Mouse (Mus musculus): Measurements from ENCODE around the gene Hdac8. TPM values are rescaled to one million over a fixed set of nuclear protein-coding genes. Genes with fewer than 3 reads are reported as not detected.

The Hdac8 gene
- polyA plus RNA-seq, 1 experiment from 2014 or later: 5.9 TPM

- DNase-seq (ENCODE audit: low spot score): no peak
- Histone ChIP-seq H3K36me3 (no peaks in the 10 kb centered on the region), H3K4me3 (no peak overlapping the region), H3K4me1 (replicated peaks) (peaks cover 4% of the 10 kb centered on the region; the same call in 1 of the 2 replicates), H3K27ac (no peak overlapping the region), H3K9me3 (no peaks in the 10 kb centered on the region), H3K27me3 (ENCODE audit: insufficient read depth, poor library complexity, severe bottlenecking) (peaks cover 57% of the 10 kb centered on the region)
- WGBS: 56% methylated on average over 4 of the region's 4 CpGs
These were observed 88.8 kb downstream of the Hdac8 start for GRCm38 (mm10) chrX:102416386-102416785.

DNA sequence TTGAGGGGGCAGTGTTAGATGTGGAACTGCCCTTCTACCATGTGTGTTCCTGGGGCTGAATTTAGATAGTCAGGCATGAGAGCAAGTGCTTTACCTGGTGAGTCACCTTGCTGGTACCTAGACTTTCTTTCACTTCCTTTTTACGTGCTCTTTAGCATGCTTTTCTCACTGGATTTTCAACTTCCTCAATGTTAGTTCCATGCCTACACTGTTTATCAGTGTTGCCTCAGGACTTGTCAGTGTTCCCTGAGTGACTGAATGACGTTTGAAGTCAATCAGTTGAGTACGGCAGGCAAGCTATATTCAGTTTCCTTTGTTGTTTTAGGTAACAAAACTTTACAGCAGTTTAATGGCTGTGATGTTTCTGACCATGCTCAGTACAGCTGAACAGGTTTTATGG is 120.4 kb downstream of the Hdac8 start:
- no peaks in the 10 kb centered on the region for H3K36me3 ChIP-seq
- no peak overlapping the region for H3K27ac ChIP-seq
- no peaks in the 10 kb centered on the region for H3K4me1 ChIP-seq (replicated peaks)
- no peak for DNase-seq (ENCODE audit: low spot score)
- WGBS: 75% methylated on average over 3 of the region's 3 CpGs
- peaks cover 46% of the 10 kb centered on the region for H3K27me3 ChIP-seq (ENCODE audit: insufficient read depth, poor library complexity, severe bottlenecking)
- no peaks in the 10 kb centered on the region for H3K9me3 ChIP-seq
- no peak overlapping the region for H3K4me3 ChIP-seq

DNA sequence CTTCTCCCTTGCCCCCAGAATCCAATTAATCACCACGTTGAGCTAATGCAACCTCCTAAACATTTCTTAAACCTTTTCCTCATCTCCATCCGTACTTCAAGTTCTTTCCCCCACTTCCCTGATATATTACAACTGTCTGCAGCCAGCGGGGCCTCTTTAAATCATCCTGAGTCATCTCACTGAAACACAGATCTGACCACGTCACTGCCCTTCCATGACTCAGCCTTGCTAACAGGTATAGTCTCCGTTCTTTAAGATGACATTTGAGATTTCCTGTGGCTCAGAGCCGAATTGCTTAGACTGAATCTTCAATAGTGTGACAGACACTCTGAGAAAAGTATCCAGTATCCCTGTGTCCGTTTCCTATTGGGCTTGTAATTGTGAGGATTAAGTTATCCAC is 122.0 kb downstream of the Hdac8 start:
- WGBS: 73% methylated on average over 7 of the region's 7 CpGs
- no peaks in the 10 kb centered on the region for H3K9me3 ChIP-seq
- H3K27ac ChIP-seq: no peak overlapping the region
- H3K4me1 ChIP-seq (replicated peaks): no peaks in the 10 kb centered on the region
- peaks cover 51% of the 10 kb centered on the region for H3K27me3 ChIP-seq (ENCODE audit: insufficient read depth, poor library complexity, severe bottlenecking)
- H3K4me3 ChIP-seq: no peak overlapping the region
- H3K36me3 ChIP-seq: no peaks in the 10 kb centered on the region
- DNase-seq (ENCODE audit: low spot score): no peak

DNA sequence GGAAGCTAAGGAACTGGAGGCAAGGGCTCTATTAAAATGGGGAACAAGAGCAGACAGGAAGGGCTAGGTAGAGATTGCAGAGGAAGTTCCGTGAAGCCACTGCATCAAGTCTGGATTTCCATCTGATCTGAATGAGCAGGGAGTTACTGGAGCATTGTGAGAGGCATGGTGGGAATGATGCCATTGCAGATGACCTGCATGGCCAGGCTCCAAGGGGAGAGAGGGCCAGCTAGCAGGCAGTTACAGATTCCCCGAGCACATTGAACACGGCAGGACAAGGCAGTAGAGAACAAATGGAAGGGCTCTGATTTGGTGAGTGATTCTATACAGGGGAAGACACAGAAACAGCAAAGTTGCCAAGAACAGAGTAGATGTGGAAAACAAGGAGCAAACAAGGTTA is 138.6 kb downstream of the Hdac8 start:
- Histone ChIP-seq H3K4me3 (no peak overlapping the region), H3K27me3 (ENCODE audit: insufficient read depth, poor library complexity, severe bottlenecking) (peaks cover 59% of the 10 kb centered on the region), H3K9me3 (no peaks in the 10 kb centered on the region), H3K4me1 (replicated peaks) (no peaks in the 10 kb centered on the region), H3K27ac (no peak overlapping the region), H3K36me3 (no peaks in the 10 kb centered on the region)
- DNase-seq (ENCODE audit: low spot score): no peak
- WGBS: 88% methylated on average over 3 of the region's 3 CpGs

GRCm38 (mm10) chrX:102362244-102362643 is 142.9 kb downstream of the Hdac8 start:
- Histone ChIP-seq H3K9me3 (no peaks in the 10 kb centered on the region), H3K4me1 (replicated peaks) (no peaks in the 10 kb centered on the region), H3K4me3 (no peak overlapping the region), H3K27me3 (ENCODE audit: insufficient read depth, poor library complexity, severe bottlenecking) (peaks cover 31% of the 10 kb centered on the region; the same call in 1 of the 2 replicates), H3K36me3 (no peaks in the 10 kb centered on the region), H3K27ac (no peak overlapping the region)
- no peak for DNase-seq (ENCODE audit: low spot score)
- 88% methylated on average over 2 of the region's 2 CpGs for WGBS

DNA sequence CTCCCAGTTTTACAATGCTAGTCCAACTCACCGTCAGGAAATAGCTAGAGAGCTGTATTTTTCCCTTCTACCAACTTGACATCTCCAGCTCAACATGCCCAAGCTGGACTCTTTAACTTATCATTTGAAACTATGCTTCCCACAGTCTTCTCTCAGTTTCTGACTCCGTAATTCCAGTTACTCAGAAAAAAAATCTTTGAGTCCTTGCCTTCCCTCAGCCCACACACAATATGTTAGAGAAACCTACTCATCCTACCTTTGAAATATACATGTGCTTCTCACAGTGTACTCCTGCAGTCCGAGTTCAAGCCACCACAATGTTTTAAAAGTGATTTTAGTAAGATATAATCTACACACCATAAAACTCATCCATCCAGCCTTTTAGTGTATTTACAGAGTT is 151.7 kb downstream of the Hdac8 start:
- no peaks in the 10 kb centered on the region for H3K9me3 ChIP-seq
- DNase-seq (ENCODE audit: low spot score): no peak
- WGBS: 91% methylated on average over 3 of the region's 3 CpGs
- H3K4me1 ChIP-seq (replicated peaks): peaks cover 7% of the 10 kb centered on the region; the same call in 1 of the 2 replicates
- H3K4me3 ChIP-seq: no peak overlapping the region
- H3K36me3 ChIP-seq: no peaks in the 10 kb centered on the region
- no peak overlapping the region for H3K27ac ChIP-seq
- H3K27me3 ChIP-seq (ENCODE audit: insufficient read depth, poor library complexity, severe bottlenecking): peaks cover 38% of the 10 kb centered on the region

GRCm38 (mm10) chrX:102349843-102350731 is 155.1 kb downstream of the Hdac8 start:
- H3K4me1 ChIP-seq (replicated peaks): peaks cover 7% of the 10 kb centered on the region; the same call in 1 of the 2 replicates
- peaks cover 53% of the 10 kb centered on the region for H3K27me3 ChIP-seq (ENCODE audit: insufficient read depth, poor library complexity, severe bottlenecking)
- no peaks in the 10 kb centered on the region for H3K9me3 ChIP-seq
- no peaks in the 10 kb centered on the region for H3K36me3 ChIP-seq
- H3K27ac ChIP-seq: no peak overlapping the region
- 78% methylated on average over 14 of the region's 14 CpGs for WGBS
- no peak overlapping the region for H3K4me3 ChIP-seq
- no peak for DNase-seq (ENCODE audit: low spot score)

GRCm38 (mm10) chrX:102348886-102349486 is 156.2 kb downstream of the Hdac8 start:
- peaks cover 7% of the 10 kb centered on the region; the same call in 1 of the 2 replicates for H3K4me1 ChIP-seq (replicated peaks)
- DNase-seq (ENCODE audit: low spot score): no peak
- no peaks in the 10 kb centered on the region for H3K9me3 ChIP-seq
- H3K27me3 ChIP-seq (ENCODE audit: insufficient read depth, poor library complexity, severe bottlenecking): peaks cover 63% of the 10 kb centered on the region
- no peak overlapping the region for H3K27ac ChIP-seq
- H3K36me3 ChIP-seq: no peaks in the 10 kb centered on the region
- H3K4me3 ChIP-seq: no peak overlapping the region
- WGBS: 49% methylated on average over 9 of the region's 9 CpGs

GRCm38 (mm10) chrX:102341688-102342087 is 163.5 kb downstream of the Hdac8 start:
- Histone ChIP-seq H3K4me1 (replicated peaks) (no peaks in the 10 kb centered on the region), H3K36me3 (no peaks in the 10 kb centered on the region), H3K27me3 (ENCODE audit: insufficient read depth, poor library complexity, severe bottlenecking) (peaks cover 45% of the 10 kb centered on the region), H3K27ac (no peak overlapping the region), H3K4me3 (no peak overlapping the region), H3K9me3 (no peaks in the 10 kb centered on the region)
- no peak for DNase-seq (ENCODE audit: low spot score)
- WGBS: 76% methylated on average over 4 of the region's 4 CpGs

DNA sequence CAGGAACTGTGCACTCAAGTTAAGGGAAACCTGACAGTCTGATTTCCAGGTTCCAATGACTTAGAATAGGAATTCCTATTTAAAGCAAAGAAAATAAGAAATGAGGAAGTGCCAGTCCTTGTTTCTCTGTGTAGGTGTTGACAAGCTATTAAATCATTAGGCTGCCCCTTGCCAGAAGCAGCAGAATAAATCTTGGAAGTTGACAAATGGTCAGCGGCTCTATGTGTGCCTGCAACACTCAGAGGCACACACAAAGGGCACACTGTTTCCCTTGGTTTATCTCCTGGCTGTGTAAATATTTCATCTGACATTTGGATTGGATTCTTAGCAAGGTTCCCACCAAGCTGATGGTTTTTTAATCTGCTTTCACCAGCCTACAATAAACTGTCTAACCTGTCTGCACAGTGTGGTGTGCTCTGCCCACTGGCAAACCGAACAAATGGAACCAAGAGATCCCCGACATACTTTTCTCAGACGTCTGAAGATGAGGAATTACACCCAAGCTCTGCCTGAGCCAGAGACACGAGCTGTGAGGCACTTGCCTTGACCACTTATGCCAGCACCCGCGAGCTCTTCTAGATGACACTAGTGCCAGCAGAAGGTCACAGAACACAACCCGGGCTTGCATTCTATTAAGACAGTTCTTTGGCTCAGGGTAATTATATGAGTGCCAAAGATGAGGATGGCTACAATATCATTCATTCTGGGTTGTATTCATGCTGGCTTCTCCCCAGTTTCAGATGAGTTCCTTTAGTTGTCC is 165.6 kb downstream of the Hdac8 start:
- Histone ChIP-seq H3K9me3 (no peaks in the 10 kb centered on the region), H3K27me3 (ENCODE audit: insufficient read depth, poor library complexity, severe bottlenecking) (peaks cover 33% of the 10 kb centered on the region), H3K4me3 (no peak overlapping the region), H3K36me3 (no peaks in the 10 kb centered on the region), H3K4me1 (replicated peaks) (no peaks in the 10 kb centered on the region), H3K27ac (no peak overlapping the region)
- DNase-seq (ENCODE audit: low spot score): no peak
- 84% methylated on average over 8 of the region's 8 CpGs for whole genome bisulfite sequencing

DNA sequence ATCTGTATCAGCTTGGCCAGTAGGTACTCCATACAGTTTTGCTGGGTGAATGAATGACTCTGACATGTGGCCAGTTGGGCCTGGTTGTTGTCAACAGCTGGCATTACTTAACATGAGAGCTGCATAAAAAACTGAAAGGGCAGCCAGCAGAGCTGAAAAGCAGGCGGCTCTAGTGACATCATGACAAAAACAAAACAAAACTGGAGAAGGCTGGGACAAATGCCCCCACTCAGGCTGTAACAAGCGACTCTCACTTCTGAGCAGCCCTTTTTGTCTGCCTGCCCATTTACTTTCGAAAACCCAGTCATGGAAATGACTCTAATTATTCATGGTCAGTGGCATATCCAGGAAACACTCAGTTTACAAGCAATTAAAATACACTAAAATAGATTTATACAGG is 185.5 kb downstream of the Hdac8 start:
- Histone ChIP-seq H3K9me3 (no peaks in the 10 kb centered on the region), H3K4me1 (replicated peaks) (no peaks in the 10 kb centered on the region), H3K27me3 (ENCODE audit: insufficient read depth, poor library complexity, severe bottlenecking) (peaks cover 70% of the 10 kb centered on the region), H3K4me3 (no peak overlapping the region), H3K36me3 (no peaks in the 10 kb centered on the region), H3K27ac (no peak overlapping the region)
- no peak for DNase-seq (ENCODE audit: low spot score)
- WGBS: 55% methylated on average over 3 of the region's 3 CpGs

GRCm38 (mm10) chrX:102319252-102319651 is 185.9 kb downstream of the Hdac8 start:
- Histone ChIP-seq H3K9me3 (no peaks in the 10 kb centered on the region), H3K36me3 (no peaks in the 10 kb centered on the region), H3K27ac (no peak overlapping the region), H3K27me3 (ENCODE audit: insufficient read depth, poor library complexity, severe bottlenecking) (peaks cover 70% of the 10 kb centered on the region), H3K4me1 (replicated peaks) (no peaks in the 10 kb centered on the region), H3K4me3 (no peak overlapping the region)
- no peak for DNase-seq (ENCODE audit: low spot score)

DNA sequence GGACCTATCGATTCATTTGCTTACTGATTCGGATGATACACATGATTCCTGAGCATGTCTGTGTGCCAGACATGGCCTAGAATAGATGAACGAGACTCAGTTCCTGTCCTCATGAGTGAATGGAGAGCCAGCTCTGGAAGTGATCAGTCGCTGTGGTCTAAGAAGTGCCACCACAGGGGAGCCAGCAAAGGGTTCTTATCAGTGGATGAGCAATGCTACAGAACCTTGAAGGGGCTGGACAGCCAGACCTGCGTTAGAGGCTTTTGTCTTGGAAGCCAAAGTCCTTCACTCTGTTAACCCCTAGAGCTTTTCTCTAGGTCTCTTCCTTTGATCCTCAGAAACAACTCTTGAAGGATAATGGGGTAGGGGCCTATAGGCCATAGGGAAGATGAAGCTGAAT is 186.4 kb downstream of the Hdac8 start:
- Histone ChIP-seq H3K4me1 (replicated peaks) (no peaks in the 10 kb centered on the region), H3K36me3 (no peaks in the 10 kb centered on the region), H3K27ac (no peak overlapping the region), H3K9me3 (no peaks in the 10 kb centered on the region), H3K27me3 (ENCODE audit: insufficient read depth, poor library complexity, severe bottlenecking) (peaks cover 70% of the 10 kb centered on the region), H3K4me3 (no peak overlapping the region)
- WGBS: 86% methylated on average over 5 of the region's 5 CpGs
- no peak for DNase-seq (ENCODE audit: low spot score)

All from hindbrain, embryonic 10.5 days (tissue).